Mouse (Mus musculus) forebrain, embryonic 13.5 days (tissue): ENCODE measurements around the gene Fhit. TPM values are rescaled to one million over a fixed set of nuclear protein-coding genes. Genes with fewer than 3 reads are reported as not detected.

ENCODE experiments used
- ATAC-seq: fragments of 200-750 bp; cut with Nextera tagmentation; 2 replicates; pipeline ENCODE4 v1.8.0; 2017
- H3K27ac ChIP-seq: fragments of 300-500 bp; sonication (generic); 2 replicates; pipeline ENCODE4 v1.5.1; 2015; ENCODE audit warnings: inconsistent platforms, mild to moderate bottlenecking, moderate library complexity
- H3K27me3 ChIP-seq: fragments of 300-500 bp; sonication (generic); 2 replicates; pipeline ENCODE4 v1.6.1; 2015; ENCODE audit warnings: mild to moderate bottlenecking, inconsistent platforms
- H3K36me3 ChIP-seq: fragments of 300-500 bp; sonication (generic); 2 replicates; pipeline ENCODE4 v1.6.1; 2015; ENCODE audit warnings: mild to moderate bottlenecking, inconsistent platforms; ENCODE audit not compliant: poor library complexity, severe bottlenecking
- H3K4me1 ChIP-seq: fragments of 300-500 bp; sonication (generic); 2 replicates; pipeline ENCODE4 v1.6.1; 2015; ENCODE audit warnings: inconsistent platforms
- H3K4me2 ChIP-seq: fragments of 300-500 bp; sonication (generic); 2 replicates; pipeline ENCODE4 v1.6.1; 2015; ENCODE audit warnings: inconsistent platforms, mild to moderate bottlenecking, moderate library complexity
- H3K4me3 ChIP-seq: fragments of 300-500 bp; sonication (generic); 2 replicates; pipeline ENCODE4 v1.5.1; 2015; ENCODE audit warnings: mild to moderate bottlenecking, inconsistent platforms
- H3K9ac ChIP-seq: fragments of 300-500 bp; sonication (generic); 2 replicates; pipeline ENCODE4 v1.6.1; 2015; ENCODE audit warnings: mild to moderate bottlenecking, inconsistent platforms
- H3K9me3 ChIP-seq: fragments of 300-500 bp; sonication (generic); replicated peaks from 2 replicates; pipeline ENCODE4 v1.6.1; 2016; ENCODE audit warnings: inconsistent platforms
- WGBS: fragments of 180-500 bp; shearing (Covaris S2); methylation state at CpG from one replicate; pipeline ENCODE4 v1.1.7; 2015; 5-methylcytosine and 5-hydroxymethylcytosine counted together
- polyA plus RNA-seq: library from polyadenylated mRNA; unstranded; fragments of >200 nt; fragmentation: Nextera tagmentation; extraction: Ambion mirVana; gene quantifications from 2 replicates; pipeline ENCODE4 v1.2.1, GENCODE M21; 2015

The Fhit gene
- polyA plus RNA-seq, 1 experiment from 2014 or later: 6.2 TPM

DNA sequence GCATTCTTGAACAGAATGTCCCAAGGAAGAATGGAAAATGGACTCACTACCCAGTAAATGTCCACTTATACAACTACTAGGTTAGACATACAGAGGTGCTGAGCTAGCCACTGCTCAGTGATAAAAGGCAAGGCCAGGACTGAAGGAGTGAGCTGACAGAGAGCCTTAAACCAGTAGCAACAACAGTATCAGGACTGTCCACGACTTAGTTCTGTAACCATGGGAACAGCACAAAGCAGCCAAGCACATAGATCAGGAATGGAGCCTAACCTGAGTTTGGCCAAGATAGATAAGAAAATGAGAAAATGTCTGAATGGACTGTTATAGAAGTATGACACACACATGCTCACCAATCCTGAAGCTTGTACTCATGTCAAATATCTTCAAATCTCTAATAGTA is 279.1 kb downstream of the Fhit start:
- Histone ChIP-seq H3K4me1 (no peaks in the 10 kb centered on the region), H3K27ac (no peak overlapping the region), H3K4me3 (no peak overlapping the region), H3K9ac (no peak overlapping the region), H3K4me2 (no peak overlapping the region), H3K27me3 (no peaks in the 10 kb centered on the region), H3K36me3 (no peaks in the 10 kb centered on the region), H3K9me3 (no peaks in the 10 kb centered on the region)
- ATAC-seq: no peak
- WGBS: 45% methylated on average over 1 of the region's 1 CpGs

DNA sequence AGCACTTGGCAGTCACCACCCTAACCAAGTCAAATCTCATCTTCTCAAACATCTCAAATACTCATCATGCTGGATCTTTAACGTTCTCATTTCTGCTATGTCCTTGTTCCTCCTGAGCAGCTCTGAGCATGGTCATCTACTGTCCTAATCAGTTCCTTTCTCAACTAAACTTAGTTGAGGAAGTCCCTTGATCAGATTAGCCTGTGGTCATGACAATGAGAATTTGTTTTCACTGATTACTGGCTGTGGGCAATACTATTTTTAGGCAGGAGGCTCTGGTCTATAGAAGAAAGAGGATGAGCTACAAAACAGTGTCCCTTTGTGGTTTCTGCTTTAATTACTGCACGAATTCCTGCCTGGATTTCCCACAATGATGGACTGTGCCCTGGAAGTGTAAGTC is 281.1 kb downstream of the Fhit start:
- no peak overlapping the region for H3K4me2 ChIP-seq
- no peak overlapping the region for H3K4me3 ChIP-seq
- ATAC-seq: no peak
- H3K9me3 ChIP-seq: no peaks in the 10 kb centered on the region
- no peaks in the 10 kb centered on the region for H3K27me3 ChIP-seq
- H3K27ac ChIP-seq: no peak overlapping the region
- H3K9ac ChIP-seq: no peak overlapping the region
- 75% methylated on average over 2 of the region's 2 CpGs for WGBS
- H3K4me1 ChIP-seq: no peaks in the 10 kb centered on the region
- no peaks in the 10 kb centered on the region for H3K36me3 ChIP-seq

DNA sequence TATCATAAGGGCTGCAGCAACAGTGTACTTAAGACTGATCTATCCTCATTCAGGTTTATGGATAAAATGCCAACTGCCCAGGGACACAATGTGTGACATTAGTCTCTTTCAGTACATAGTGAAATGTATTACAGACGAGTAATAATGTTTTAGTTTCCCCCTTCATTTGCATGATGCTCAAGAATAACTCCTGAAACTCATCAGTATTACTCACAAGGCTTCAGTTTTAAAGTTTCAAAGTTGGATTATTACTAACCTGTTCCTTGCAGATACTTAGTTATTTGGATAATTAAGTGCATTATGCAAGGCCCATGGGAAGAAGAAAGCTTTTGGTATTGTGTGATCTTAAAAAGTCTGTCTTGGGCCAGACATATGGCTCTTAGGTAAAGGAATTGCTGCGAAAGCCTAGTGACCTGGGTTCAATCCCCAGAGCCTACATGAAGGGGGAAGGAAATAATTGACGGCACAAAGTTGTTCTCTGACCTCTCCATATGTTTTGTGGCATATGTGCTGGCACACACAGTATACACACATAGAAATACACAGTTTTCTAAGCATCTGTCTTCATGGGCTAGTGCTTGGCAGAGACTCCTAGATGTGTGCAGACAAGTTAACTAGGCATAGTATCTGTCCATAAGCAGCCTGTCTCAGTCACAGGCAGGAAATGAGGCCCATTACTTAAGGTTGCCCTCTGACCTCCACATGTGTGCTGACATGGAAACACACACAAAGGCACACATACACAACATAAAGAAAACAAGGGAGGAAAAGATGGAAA is 287.1 kb downstream of the Fhit start:
- no peak overlapping the region for H3K9ac ChIP-seq
- no peaks in the 10 kb centered on the region for H3K4me1 ChIP-seq
- 0 out of 2 replicates have a peak, but pooled peaks have one; percentile 51 for ATAC-seq
- no peaks in the 10 kb centered on the region for H3K27me3 ChIP-seq
- H3K27ac ChIP-seq: no peak overlapping the region
- no peak overlapping the region for H3K4me3 ChIP-seq
- no peak overlapping the region for H3K4me2 ChIP-seq
- H3K9me3 ChIP-seq: no peaks in the 10 kb centered on the region
- 76% methylated on average over 3 of the region's 3 CpGs for WGBS
- no peaks in the 10 kb centered on the region for H3K36me3 ChIP-seq

DNA sequence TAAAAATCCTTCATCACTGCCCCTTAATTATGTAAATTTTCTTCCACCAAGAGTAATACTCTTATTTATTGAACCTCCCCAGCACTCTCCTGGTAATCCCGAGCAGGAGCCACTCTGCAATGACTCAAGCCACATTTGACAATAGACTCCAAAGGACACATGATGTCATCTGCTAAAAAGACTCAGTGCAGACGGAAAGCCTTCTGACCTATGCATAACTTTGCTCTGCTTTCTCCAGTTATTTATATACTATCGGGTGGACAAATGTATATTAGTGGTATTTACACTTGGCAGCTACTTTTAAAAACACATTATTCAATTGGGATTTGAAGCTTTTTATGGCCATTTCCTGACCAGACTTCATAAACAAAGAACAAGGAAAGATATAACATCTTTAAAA is 304.2 kb downstream of the Fhit start:
- H3K27me3 ChIP-seq: no peaks in the 10 kb centered on the region
- H3K36me3 ChIP-seq: no peaks in the 10 kb centered on the region
- no peak for ATAC-seq
- H3K4me3 ChIP-seq: no peak overlapping the region
- H3K4me2 ChIP-seq: no peak overlapping the region
- WGBS: 72% methylated on average over 3 of the region's 3 CpGs
- H3K9ac ChIP-seq: no peak overlapping the region
- no peak overlapping the region for H3K27ac ChIP-seq
- no peaks in the 10 kb centered on the region for H3K9me3 ChIP-seq
- H3K4me1 ChIP-seq: no peaks in the 10 kb centered on the region

DNA sequence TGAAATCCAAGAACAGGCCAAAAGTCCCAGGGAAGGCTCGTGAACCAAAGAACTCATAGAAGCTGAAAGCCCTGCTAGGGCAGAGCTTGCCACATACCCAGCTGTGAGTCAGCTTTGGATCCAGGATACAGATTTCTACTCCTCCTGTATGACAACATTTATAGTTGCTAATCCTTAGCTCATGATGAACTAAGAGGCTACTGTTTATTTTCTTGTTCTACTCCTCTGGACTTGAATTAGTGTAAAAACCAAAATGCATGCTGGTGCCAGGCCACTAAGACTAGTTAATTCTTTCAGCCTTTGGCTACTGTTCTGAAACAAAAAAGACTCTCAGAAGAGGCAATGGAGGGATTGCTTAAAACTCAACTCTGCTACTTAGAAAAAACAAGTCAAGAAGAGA is 309.9 kb downstream of the Fhit start:
- no peak for ATAC-seq
- H3K9ac ChIP-seq: no peak overlapping the region
- WGBS: 91% methylated on average over 1 of the region's 1 CpGs
- H3K4me3 ChIP-seq: no peak overlapping the region
- no peaks in the 10 kb centered on the region for H3K4me1 ChIP-seq
- H3K9me3 ChIP-seq: no peaks in the 10 kb centered on the region
- H3K27ac ChIP-seq: no peak overlapping the region
- H3K36me3 ChIP-seq: no peaks in the 10 kb centered on the region
- no peak overlapping the region for H3K4me2 ChIP-seq
- no peaks in the 10 kb centered on the region for H3K27me3 ChIP-seq

DNA sequence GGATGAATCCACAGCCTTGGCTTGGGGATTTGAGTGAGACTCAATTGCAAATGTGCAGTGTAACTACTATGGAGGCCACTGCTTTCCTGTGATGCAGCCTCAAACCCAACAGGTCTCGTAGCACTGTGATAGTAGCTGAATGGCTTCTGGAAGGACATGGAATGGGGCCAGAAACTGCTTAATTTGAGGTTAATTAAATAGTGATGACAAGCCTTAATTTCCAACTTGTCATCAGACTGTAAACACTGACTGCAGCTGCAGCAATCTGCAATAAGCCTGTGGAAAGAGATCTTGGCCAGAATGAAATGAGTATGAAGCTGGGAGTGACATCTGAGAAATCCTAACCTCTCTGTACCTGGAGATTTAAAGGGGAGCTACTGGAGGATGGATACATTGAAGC is 325.8 kb downstream of the Fhit start:
- H3K9me3 ChIP-seq: no peaks in the 10 kb centered on the region
- 39% methylated on average over 1 of the region's 1 CpGs for WGBS
- H3K4me1 ChIP-seq: no peaks in the 10 kb centered on the region
- H3K4me2 ChIP-seq: no peak overlapping the region
- H3K27ac ChIP-seq: no peak overlapping the region
- no peaks in the 10 kb centered on the region for H3K27me3 ChIP-seq
- no peak overlapping the region for H3K4me3 ChIP-seq
- no peaks in the 10 kb centered on the region for H3K36me3 ChIP-seq
- peak; percentile 48; the same call in 1 of the 2 replicates for ATAC-seq
- no peak overlapping the region for H3K9ac ChIP-seq

DNA sequence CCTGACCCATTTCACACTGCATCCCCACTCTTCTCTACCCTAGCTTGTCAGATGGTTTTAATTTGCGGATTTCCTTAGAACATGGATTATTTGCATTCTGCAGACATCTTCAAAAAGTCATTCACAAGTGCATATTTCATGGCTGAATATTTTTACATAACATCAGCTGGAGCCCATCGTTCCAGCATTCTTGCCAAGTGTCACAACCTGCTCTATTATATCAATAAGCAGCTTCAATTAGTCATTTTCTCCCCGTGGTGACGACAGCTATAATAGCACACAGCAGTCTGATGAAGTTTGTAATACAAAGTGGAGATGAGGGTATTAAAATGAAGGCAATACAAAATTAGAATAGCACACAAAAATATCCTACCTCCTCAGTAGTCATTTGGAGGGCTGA is 337.0 kb downstream of the Fhit start:
- 39% methylated on average over 4 of the region's 4 CpGs for WGBS
- Histone ChIP-seq H3K9me3 (no peaks in the 10 kb centered on the region), H3K27me3 (no peaks in the 10 kb centered on the region), H3K4me3 (no peak overlapping the region), H3K4me2 (no peak overlapping the region), H3K36me3 (no peaks in the 10 kb centered on the region), H3K9ac (no peak overlapping the region), H3K27ac (no peak overlapping the region), H3K4me1 (no peaks in the 10 kb centered on the region)
- ATAC-seq: peak; percentile 69

DNA sequence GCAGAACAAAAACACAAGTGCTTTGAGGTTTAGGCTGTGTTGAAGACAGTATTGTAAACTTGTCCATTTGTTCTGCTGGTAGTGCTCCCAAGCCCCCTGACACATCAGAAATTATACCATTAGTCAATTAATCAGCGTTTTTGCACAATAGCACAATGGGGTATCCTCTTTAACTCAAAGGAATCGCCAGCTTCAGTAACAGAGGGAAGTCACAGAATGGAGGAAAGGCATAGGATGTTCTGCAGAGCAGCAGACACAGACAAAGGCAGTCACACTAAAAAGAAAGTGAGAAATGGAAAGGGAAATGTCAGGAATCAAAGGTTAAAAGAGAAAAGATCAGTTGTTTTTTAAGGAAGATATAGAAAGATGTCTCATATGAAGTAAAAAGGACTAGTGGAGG is 348.3 kb downstream of the Fhit start:
- H3K4me3 ChIP-seq: no peak overlapping the region
- WGBS: 1% methylated on average over 2 of the region's 2 CpGs
- no peaks in the 10 kb centered on the region for H3K36me3 ChIP-seq
- no peak overlapping the region for H3K27ac ChIP-seq
- peak; percentile 75; the same call in 1 of the 2 replicates for ATAC-seq
- no peaks in the 10 kb centered on the region for H3K27me3 ChIP-seq
- H3K4me2 ChIP-seq: no peak overlapping the region
- H3K9ac ChIP-seq: no peak overlapping the region
- no peaks in the 10 kb centered on the region for H3K9me3 ChIP-seq
- H3K4me1 ChIP-seq: peaks cover 3% of the 10 kb centered on the region; the same call in 1 of the 2 replicates

DNA sequence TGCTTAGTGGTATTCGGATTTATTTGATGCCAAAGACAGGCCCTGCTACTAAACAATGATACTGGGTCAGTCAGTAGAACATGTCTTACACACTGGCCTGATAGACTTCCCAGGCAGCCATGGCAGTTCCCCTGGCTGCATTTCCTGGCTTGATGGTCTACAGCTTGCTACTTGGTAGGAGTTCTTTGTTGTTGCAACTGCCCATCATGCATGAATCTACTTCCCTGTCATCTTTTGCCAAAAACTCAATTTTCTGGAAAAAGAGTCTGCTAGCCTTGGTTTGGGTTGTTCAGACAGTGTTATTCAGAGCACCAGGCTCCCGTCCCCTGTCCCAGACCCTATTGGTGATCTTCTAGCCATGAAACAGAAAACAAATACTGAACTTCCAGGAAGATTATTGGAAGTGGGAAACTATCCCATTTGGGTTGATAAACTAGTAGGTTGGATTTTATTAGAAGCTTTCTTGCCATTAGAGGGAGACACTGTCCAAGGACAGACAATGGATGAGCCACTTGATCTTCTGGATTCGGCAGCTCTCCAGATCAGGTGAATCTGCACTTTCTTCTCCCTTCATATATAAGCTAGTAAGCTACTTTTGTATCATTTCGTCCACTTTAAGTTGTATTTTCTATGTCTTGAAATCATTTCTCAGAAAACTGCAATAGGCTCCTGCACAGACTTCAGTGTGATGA is 363.2 kb downstream of the Fhit start:
- Histone ChIP-seq H3K4me2 (no peak overlapping the region), H3K36me3 (no peaks in the 10 kb centered on the region), H3K27me3 (no peaks in the 10 kb centered on the region), H3K9me3 (no peaks in the 10 kb centered on the region), H3K27ac (no peak overlapping the region), H3K4me3 (no peak overlapping the region), H3K9ac (no peak overlapping the region), H3K4me1 (peaks cover 17% of the 10 kb centered on the region)
- no peak for ATAC-seq
- WGBS: 82% methylated on average over 4 of the region's 4 CpGs

DNA sequence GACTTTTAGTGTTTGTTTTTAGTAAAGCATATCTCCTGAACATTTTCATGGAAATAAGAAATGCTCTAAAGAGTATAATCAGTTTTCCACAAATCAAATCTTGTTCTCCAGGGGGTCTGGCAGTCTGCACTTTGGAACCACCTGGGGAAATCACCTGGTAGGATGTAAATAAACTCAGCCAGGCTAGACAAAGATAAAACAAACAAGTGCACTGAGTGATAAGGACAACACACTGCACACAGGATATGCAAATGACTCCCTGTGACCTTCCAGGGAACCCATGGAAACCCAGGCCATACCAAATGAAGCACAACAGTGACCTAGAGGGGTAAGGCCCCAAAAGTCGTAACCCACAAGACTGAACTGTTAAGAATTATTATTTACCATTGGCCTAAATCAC is 364.2 kb downstream of the Fhit start:
- Histone ChIP-seq H3K9me3 (no peaks in the 10 kb centered on the region), H3K4me3 (no peak overlapping the region), H3K27ac (no peak overlapping the region), H3K9ac (no peak overlapping the region), H3K4me1 (peaks cover 17% of the 10 kb centered on the region), H3K27me3 (no peaks in the 10 kb centered on the region), H3K36me3 (no peaks in the 10 kb centered on the region), H3K4me2 (no peak overlapping the region)
- ATAC-seq: no peak
- 81% methylated on average over 1 of the region's 1 CpGs for WGBS

DNA sequence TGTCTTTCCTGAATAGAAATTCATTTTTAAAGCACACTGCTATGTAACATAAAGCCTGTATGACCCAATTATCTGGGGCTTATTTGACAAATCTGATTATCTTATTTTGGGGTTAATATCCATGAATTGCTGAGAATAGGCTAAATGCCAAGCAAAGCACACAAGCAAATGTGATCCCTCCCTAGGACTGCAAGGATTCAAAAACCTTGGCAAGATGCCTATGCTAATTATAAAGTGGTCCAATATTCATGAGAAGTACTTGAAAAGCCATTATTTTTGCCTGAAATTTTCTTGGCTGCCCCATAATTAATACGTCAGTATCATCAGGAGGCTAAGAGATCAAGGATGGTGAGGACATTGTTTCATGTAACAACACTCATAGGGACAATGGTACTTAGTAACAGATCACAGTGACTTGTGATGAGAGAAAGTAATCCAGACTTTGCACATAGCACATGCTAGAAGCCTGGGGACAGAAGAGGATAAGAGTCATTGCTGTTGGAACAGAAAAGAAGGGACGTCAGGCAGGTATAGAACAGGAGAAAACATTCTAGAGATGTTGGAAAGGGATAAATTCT is 366.2 kb downstream of the Fhit start:
- no peaks in the 10 kb centered on the region for H3K9me3 ChIP-seq
- H3K27ac ChIP-seq: no peak overlapping the region
- no peak overlapping the region for H3K9ac ChIP-seq
- no peak overlapping the region for H3K4me3 ChIP-seq
- WGBS: 25% methylated on average over 2 of the region's 2 CpGs
- no peak overlapping the region for H3K4me2 ChIP-seq
- peaks cover 17% of the 10 kb centered on the region for H3K4me1 ChIP-seq
- ATAC-seq: peak; percentile 87
- H3K36me3 ChIP-seq: no peaks in the 10 kb centered on the region
- no peaks in the 10 kb centered on the region for H3K27me3 ChIP-seq

DNA sequence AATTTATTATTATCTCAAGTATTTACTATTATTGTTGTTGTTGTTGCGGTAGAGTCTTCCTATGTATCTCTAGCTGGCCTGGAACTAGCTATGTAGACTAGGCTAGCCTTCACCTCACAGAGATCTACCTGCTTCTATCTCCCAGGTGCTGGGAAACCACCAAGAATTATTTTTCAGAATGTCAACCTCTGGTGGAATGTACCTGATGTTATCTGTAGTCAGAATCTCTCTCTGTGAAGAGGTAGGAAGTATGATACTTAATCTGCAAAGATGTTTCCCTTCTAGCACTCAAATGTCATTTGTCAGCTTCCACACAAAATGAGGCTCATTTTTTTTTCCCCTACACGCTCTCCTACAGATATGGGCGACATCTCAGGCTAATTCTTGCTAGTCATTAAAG is 377.9 kb downstream of the Fhit start:
- Histone ChIP-seq H3K27me3 (no peaks in the 10 kb centered on the region), H3K9me3 (no peaks in the 10 kb centered on the region), H3K27ac (no peak overlapping the region), H3K4me2 (no peak overlapping the region), H3K4me1 (no peaks in the 10 kb centered on the region), H3K36me3 (no peaks in the 10 kb centered on the region), H3K9ac (no peak overlapping the region), H3K4me3 (no peak overlapping the region)
- no peak for ATAC-seq
- WGBS: 92% methylated on average over 3 of the region's 3 CpGs
